Mouse (Mus musculus) testis, adult 2 months (tissue): ENCODE results near the gene Fbxo8.

Experiments used
- CTCF ChIP-seq: fragments of 200-500 bp; IDR thresholded peaks from 2 replicates; pipeline ENCODE4 v1.5.1; 2012; ENCODE audit warnings: low read depth, mild to moderate bottlenecking, inconsistent platforms, low read length, moderate library complexity; ENCODE audit not compliant: control insufficient read depth, insufficient read depth, insufficient replicate concordance
- POLR2A ChIP-seq: fragments of 200-500 bp; IDR thresholded peaks from 2 replicates; pipeline ENCODE4 v1.6.1; 2012; ENCODE audit warnings: low read depth, mild to moderate bottlenecking, inconsistent platforms, low read length, moderate library complexity; ENCODE audit not compliant: control insufficient read depth

- TF ChIP-seq CTCF: no peak
- TF ChIP-seq POLR2A: no peak
These were observed 64.1 kb downstream of the Fbxo8 start for GRCm38 (mm10) chr8:56615005-56615404.
